ENCODE assay signal across 22 mouse cellular contexts in genomic region chr11:5700808-5701207, GRCm38 (mm10). TPM values are rescaled to one million over a fixed set of nuclear protein-coding genes. Genes with fewer than 3 reads are reported as not detected.
DNase-seq lines count a peak whose midpoint lies in the region; ATAC-seq and TF ChIP-seq lines count a peak whose summit lies in the region.
"Had no signal": no experiment of that assay in that cellular context is flagged by ENCODE, and none has a peak within 500 bp of the region (broad histone marks: within the 10 kb centered on the region; RNA-seq: fewer than 3 reads in every experiment).

No protein-coding gene starts in this region.

- intact Hi-C loops in left cerebral cortex, postnatal 36 days (cut with DNase I), result no loop called here

- H3K4me3 ChIP-seq in ES-Bruce4 (ENCODE audit: low read depth, low read length), result no peak overlapping the region
- H3K4me3 ChIP-seq: forebrain, embryonic 10.5 days; hindbrain, embryonic 12.5 days; layer of hippocampus, adult 2 months; limb, embryonic 15.5 days; myocyte had no signal

- TF ChIP-seq POLR2A in ES-Bruce4 (IDR thresholded peaks at IDR 0.05; ENCODE audit: insufficient read depth, low read length), result no peak

- no peaks in the 10 kb centered on the region for H3K4me1 ChIP-seq in ES-Bruce4 (ENCODE audit: control insufficient read depth, insufficient read depth, low read length)

- peak; percentile 58 for ATAC-seq in erythroid progenitor cell, adult 5-6 weeks (replicated peaks; ENCODE audit: low FRiP score, poor library complexity, severe bottlenecking)
- ATAC-seq: activated CD4-positive, CD25-positive, alpha-beta regulatory T cell, adult 4 months; lung, postnatal 0 days; Patski had no signal

- no peak for TF ChIP-seq EP300 in ES-Bruce4 (IDR thresholded peaks at IDR 0.05; ENCODE audit: insufficient read depth, low read depth, low read length)

- DNase-seq in adrenal gland, adult 8-10 months, result peak; percentile 40
- no peak for DNase-seq in adrenal gland, postnatal 4 days (ENCODE audit: low spot score in 2 of 2)
- DNase-seq in R1 (ENCODE audit: low read depth, low spot score), result peak; percentile 7
- no peak for DNase-seq in cerebellum, postnatal 14 days
- no peak for DNase-seq in left cerebral cortex, postnatal 36 days (ENCODE audit: low spot score in 2 of 2)
- DNase-seq in testis, postnatal 14 days (ENCODE audit: low spot score), result no peak
- DNase-seq: embryo, embryonic 11 days; gastrocnemius, postnatal 14 days; kidney, adult 18-20 months; kidney, postnatal 10 days; layer of hippocampus, postnatal 36 days; midbrain, embryonic 14.5 days had no signal

- H3K9ac ChIP-seq in ES-Bruce4 (ENCODE audit: low read depth, poor library complexity, severe bottlenecking), result no peak overlapping the region
- H3K9ac ChIP-seq: hindbrain, embryonic 12.5 days; limb, embryonic 15.5 days had no signal

- TF ChIP-seq CTCF in ES-Bruce4 (IDR thresholded peaks at IDR 0.05; ENCODE audit: low read depth, low read length), result no peak

- H3K9me3 ChIP-seq in ES-Bruce4 (replicated peaks; ENCODE audit: control insufficient read depth, insufficient read depth, low read length, poor library complexity, severe bottlenecking), result no peaks in the 10 kb centered on the region
- H3K9me3 ChIP-seq: forebrain, embryonic 10.5 days; hindbrain, embryonic 12.5 days; limb, embryonic 15.5 days had no signal

- H3K27me3 ChIP-seq in ES-Bruce4 (ENCODE audit: control insufficient read depth, insufficient read depth, low read length, poor library complexity, severe bottlenecking), result no peaks in the 10 kb centered on the region
- H3K27me3 ChIP-seq: hindbrain, embryonic 12.5 days; limb, embryonic 15.5 days; Patski had no signal

- peak overlapping the region; percentile 84 for H3K27ac ChIP-seq in ES-Bruce4 (ENCODE audit: insufficient read depth, low read length)
- H3K27ac ChIP-seq: forebrain, embryonic 10.5 days; hindbrain, embryonic 12.5 days; layer of hippocampus, adult 2 months; limb, embryonic 15.5 days had no signal

- peaks cover 18% of the 10 kb centered on the region for H3K36me3 ChIP-seq in ES-Bruce4 (ENCODE audit: control insufficient read depth, insufficient read depth, low read length, poor library complexity, severe bottlenecking)

RNA-seq across cellular contexts. Expression of gene Mrps24, which starts 14.7 kb away (rescaled TPM):
- 100 to 1,000 TPM; 102 to 222 (median 154) TPM for total RNA-seq in adrenal gland, adult 8-10 months (2022)
- total RNA-seq in adrenal gland, postnatal 4 days (2021), result 100 to 1,000 TPM; 118 to 121 TPM
- polyA plus RNA-seq in ES-Bruce4 (2011; ENCODE audit: insufficient read depth, insufficient read length, low read depth, missing spikeins), result 61.8 and 69.3 TPM in 2 replicates
- total RNA-seq in erythroid progenitor cell, adult 5-6 weeks (2015; ENCODE audit: low replicate concordance), result 37.5 and 45.3 TPM in 2 replicates
- total RNA-seq in erythroid progenitor cell, adult 5-6 weeks (2017; ENCODE audit: low replicate concordance), result 6.3 and 21.7 TPM in 2 replicates
- 10 to 100 TPM; 64.7 to 71.7 TPM for total RNA-seq in left cerebral cortex, postnatal 36 days (2021)

Comparison
In these comparisons a context has a peak if more than half of its experiments do, and no peak if none do; other contexts are left out.
1. DNase-seq: peak in adrenal gland, adult 8-10 months (single experiment) and R1 (single experiment); none in adrenal gland, postnatal 4 days (0 of 2), cerebellum, postnatal 14 days (0 of 2), left cerebral cortex, postnatal 36 days (0 of 2) and testis, postnatal 14 days (single experiment).